Mouse (Mus musculus): Measurements from ENCODE around the gene Gm21312.
"Not testable (repeated sequence)": the region's sequence is repeated elsewhere in the genome, so short reads cannot be mapped to it uniquely, and the experiment has no call there.

- not testable (repeated sequence) for TF ChIP-seq GATA1 (IDR thresholded peaks at IDR 0.05; ENCODE audit: borderline replicate concordance, low read length); FLI1 (IDR thresholded peaks at IDR 0.05; ENCODE audit: low read length)
Measured at GRCm38 (mm10) chr10:104176724-104177123, at the start of gene Gm21312.
